Mouse (Mus musculus) spleen, postnatal 10 days (tissue): ENCODE measurements around the gene Ppard.

Source experiments
- DNase-seq, 2 experiments: peaks; one replicate each; pipeline ENCODE4 v3.0.0; 2021 to 2022; ENCODE audit warnings: low spot score in 2 of 2

Ppard gene

DNA sequence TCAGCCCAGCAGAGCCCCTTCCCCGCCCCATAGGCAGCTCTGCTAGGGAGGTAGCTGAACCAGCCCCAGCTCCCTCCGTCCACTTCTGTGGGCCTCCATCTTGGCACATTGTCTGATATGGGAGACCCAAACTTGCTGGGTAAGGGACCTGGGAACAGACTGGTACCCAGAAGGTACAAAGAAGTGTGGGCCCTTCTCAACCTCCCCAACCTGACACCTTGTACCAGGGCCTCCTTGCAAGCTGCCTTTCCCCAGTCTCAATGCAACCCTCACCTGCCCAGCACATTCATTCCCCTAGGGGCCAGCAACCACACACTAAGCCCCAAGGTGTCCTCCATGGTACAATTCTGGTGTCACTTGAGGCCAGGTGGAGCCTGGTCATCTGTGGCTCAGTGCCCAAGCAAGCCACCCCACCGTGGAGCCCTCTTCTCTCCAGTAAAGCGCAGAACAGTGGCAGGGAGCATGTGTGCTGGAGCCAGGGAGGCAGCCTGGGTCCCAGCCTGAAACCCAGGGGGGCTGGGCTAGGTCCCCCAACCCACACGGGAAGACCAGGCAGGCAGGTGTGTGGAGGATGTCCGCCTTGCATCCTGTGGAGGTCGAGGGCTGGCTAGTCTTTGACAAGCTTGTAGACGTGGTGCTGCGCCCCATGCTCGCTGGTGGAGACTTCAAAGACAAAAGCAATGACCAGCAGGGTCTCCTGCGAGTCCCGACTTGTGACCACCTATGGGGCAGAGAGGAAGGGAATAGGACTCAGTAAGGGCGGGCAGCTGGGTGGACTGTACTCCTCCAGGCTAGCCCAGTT is 99.8 kb downstream of the Ppard start:
- DNase-seq, result no peak

DNA sequence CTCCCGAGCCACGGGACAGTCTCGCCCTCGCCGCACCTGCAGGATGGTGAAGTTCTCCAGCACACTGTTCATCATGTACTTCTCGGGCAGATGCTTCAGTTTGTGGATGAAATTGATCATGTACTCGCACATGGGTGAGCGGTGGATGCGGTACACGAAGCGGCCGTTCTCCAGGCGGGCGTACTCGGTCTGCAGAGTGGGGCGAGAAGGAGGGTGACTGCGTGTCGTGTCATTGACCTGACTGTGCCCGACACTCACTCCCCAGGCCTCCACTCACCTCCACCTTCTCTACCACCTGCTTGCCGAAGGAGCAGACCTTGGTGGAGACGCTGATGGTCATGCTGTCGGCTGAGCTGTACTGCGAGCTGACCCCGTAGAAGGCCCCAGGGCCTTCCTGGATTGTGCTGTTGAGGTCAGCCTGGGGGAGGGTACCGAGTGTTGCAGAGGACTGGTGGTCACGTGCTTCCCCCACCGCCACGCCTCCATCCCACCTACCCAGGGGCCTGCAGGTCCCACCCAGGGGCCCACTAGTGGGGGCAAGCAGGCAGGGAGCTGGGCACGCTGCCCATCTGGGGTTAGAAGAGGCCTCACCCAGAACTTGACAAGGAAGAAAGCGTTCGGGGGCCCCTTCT is 100.5 kb downstream of the Ppard start:
- DNase-seq, result peak in 1 of 2 experiments; percentile 20

- DNase-seq, result no peak
Measured at GRCm38 (mm10) chr17:28335267-28335666, 102.8 kb downstream of the Ppard start.

- no peak for DNase-seq
Measured at GRCm38 (mm10) chr17:28337547-28337946, 105.0 kb downstream of the Ppard start.

GRCm38 (mm10) chr17:28340578-28340977 is 108.1 kb downstream of the Ppard start:
- DNase-seq, result no peak

- DNase-seq, result peak; percentile 56 to 79
Measured at GRCm38 (mm10) chr17:28341091-28341490, 108.6 kb downstream of the Ppard start.

DNA sequence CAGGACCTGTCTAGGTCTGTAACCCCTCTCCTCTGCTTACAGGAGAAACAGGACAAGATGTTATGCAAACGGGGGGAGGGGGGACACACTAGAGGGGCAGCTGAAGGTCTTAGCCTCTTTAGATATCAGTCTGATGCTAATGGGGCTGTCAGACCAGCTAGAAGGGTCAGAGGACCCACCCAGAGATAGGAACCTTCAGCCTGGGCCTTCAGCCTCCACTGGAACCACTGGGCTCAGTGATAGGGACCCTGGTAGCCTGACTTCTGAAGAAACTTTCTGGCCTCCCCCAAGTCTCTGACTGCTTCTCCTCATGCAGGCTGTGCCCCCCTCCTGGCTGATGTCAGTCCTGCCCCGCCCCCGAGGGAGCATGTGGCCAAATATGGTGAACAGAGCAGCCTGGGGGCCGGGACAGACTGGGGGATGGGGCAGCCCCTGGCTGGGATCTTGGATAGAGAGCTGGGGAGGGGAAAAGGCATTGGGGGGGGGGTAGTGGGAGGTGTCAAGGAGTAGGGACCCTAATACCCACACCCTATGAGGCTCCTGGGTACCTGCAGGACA is 111.6 kb downstream of the Ppard start:
- DNase-seq, result no peak

DNA sequence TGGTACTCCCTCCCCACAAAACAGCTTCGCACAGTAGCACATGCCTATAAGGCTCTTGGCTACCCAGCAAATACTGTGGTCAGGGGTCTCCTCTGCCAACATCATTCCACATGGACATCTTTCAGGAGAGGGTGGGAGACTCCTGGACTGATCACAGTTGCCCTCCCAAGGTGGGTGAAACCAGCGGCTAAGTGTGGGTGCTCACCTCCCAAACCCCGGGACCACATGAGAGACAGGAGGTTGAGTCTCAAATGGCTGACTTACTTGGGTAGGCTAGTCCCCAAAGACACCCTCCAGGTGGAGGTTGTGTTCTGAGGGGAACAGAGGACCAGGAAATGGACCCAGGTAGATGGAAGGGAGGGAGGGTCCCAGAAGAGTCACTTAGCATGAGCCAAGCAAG is 112.2 kb downstream of the Ppard start:
- no peak for DNase-seq

DNA sequence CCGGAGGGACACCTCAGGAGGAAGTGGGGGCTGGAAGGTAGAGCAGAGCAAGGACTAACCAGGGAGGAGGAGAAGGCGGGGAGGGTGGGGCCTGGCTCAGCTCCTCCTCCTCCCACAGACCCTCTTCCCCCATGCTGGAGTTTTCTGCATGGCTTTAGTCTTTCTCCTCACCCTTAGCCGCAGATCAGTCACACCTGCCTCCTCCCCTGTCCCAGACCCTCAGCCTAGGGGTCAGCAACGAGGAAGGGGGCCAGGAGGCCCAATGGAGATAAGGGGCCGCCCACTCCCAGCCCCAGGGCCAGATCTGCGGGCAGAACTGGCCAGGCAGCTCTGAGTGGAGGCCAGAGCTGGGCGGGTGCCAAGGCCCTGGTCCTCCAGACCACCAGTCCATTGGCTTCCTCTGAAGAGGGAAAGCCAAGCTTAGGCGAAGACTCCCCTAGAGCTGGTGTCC is 112.8 kb downstream of the Ppard start:
- DNase-seq, result no peak

- no peak for DNase-seq
Measured at GRCm38 (mm10) chr17:28345882-28346281, 113.4 kb downstream of the Ppard start.

GRCm38 (mm10) chr17:28347327-28347726 is 114.8 kb downstream of the Ppard start:
- no peak for DNase-seq

DNA sequence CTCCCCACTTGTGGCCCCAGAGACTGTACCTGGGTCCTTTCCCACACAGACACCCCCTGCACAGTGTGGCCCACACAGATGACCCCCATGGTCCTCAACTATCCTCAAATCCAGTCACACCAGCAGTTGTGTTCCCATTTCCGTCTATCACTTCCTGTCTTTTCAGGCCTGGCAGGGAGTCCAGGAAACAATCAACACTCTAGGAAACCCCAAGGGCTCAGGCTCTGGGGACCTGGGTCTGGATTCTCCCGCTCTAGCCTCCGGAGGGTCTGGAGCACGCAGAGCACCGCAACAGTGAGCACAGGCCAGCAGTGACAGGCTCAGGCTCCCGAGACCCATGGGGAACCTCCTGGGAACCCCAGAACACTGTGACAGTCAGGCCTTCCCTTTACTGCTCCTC is 115.7 kb downstream of the Ppard start:
- DNase-seq, result no peak

- DNase-seq, result no peak
Measured at GRCm38 (mm10) chr17:28349264-28349880, 116.9 kb downstream of the Ppard start.

- DNase-seq, result peak; percentile 45 to 47
Measured at GRCm38 (mm10) chr17:28349901-28350465, 117.5 kb downstream of the Ppard start.

DNA sequence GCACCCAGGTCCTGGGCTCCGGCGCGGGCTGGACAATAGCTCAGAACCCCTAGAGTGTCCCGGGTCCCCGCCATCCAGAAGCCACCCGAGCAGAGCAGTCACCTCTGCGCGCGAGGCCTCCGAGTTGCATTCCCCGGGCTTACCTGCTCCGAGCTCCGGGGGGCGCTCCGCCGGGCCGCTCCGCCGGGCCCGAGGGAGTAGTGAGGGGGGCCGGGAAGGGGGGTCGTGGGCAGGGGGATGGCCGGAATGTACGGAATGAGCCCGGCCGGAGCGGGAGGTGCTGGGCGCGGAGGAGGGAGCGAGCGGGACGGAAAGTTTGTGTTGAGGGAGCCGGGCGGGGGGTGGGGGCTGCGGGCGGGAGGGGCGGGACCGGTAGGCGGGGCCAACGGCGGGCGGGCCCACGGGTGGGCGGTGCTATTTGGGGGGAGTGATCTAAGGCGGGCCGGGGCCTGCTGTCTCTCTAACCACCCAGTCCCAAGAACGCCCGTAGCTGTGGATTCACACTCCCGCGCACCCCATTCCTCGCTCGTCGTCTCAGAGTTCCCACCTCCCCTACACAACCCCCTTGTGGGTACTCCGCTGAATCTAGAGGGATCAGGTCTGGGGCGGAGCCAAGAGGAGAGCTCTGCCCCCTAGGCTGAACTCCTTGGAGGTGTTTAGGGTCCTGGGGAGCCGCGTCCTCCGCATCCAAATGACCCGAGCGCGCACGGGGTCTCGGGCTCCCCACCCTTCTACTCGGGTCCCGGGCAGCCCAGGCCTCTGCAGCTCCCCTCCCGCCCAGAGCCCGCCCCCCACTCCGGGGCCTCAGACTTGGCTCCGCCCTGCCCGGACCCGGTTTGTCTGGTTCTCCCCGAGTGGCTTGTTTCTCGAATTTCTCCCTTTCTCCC is 118.2 kb downstream of the Ppard start, which contains the start of gene Tead3:
TSS of gene Tead3 (minus strand) at position 352 of the 887 bp plus-strand sequence.
- DNase-seq, result peak; percentile 68 to 83
